Mouse (Mus musculus) heart, embryonic 11.5 days (tissue): ENCODE measurements around the gene Actn1. TPM values are rescaled to one million over a fixed set of nuclear protein-coding genes. Genes with fewer than 3 reads are reported as not detected.

Experiments
- ATAC-seq: fragments of 200-750 bp; cut with Nextera tagmentation; replicated peaks from 2 replicates; pipeline ENCODE4 v1.8.0; 2017; ENCODE audit warnings: moderate library complexity; ENCODE audit not compliant: insufficient number of reproducible peaks, low FRiP score, low TSS enrichment
- H3K27ac ChIP-seq: fragments of 300-500 bp; sonication (generic); 2 replicates; pipeline ENCODE4 v1.5.1; 2014; ENCODE audit warnings: mild to moderate bottlenecking, low read depth, low read length
- H3K27me3 ChIP-seq: fragments of 300-500 bp; sonication (generic); 2 replicates; pipeline ENCODE4 v1.6.1; 2014; ENCODE audit warnings: mild to moderate bottlenecking, low read length, mixed read lengths; ENCODE audit not compliant: control insufficient read depth, insufficient read depth
- H3K36me3 ChIP-seq: fragments of 300-500 bp; sonication (generic); 2 replicates; pipeline ENCODE4 v1.6.1; 2014; ENCODE audit warnings: mild to moderate bottlenecking, low read length, moderate library complexity, mixed read lengths; ENCODE audit not compliant: control insufficient read depth, insufficient read depth
- H3K4me1 ChIP-seq: fragments of 300-500 bp; sonication (generic); 2 replicates; pipeline ENCODE4 v1.6.1; 2014; ENCODE audit warnings: low read length; ENCODE audit not compliant: control insufficient read depth, insufficient read depth
- H3K4me2 ChIP-seq: fragments of 300-500 bp; sonication (generic); 2 replicates; pipeline ENCODE4 v1.6.1; 2014; ENCODE audit warnings: mild to moderate bottlenecking, moderate library complexity
- H3K4me3 ChIP-seq: fragments of 300-500 bp; sonication (generic); 2 replicates; pipeline ENCODE4 v1.5.1; 2014; ENCODE audit warnings: low read depth, low read length
- H3K9ac ChIP-seq: fragments of 300-500 bp; sonication (generic); 2 replicates; pipeline ENCODE4 v1.6.1; 2014; ENCODE audit warnings: mild to moderate bottlenecking, low read depth, low read length, moderate library complexity
- H3K9me3 ChIP-seq: fragments of 300-500 bp; sonication (generic); replicated peaks from 2 replicates; pipeline ENCODE4 v1.6.1; 2016; ENCODE audit warnings: low read length; ENCODE audit not compliant: control insufficient read depth
- WGBS: fragments of 180-500 bp; shearing (Covaris S2); extraction: QIAGEN DNeasy Blood & Tissue Kit; methylation state at CpG from one replicate; pipeline ENCODE4 v1.1.7; 2014; ENCODE audit not compliant: insufficient replicate concordance; 5-methylcytosine and 5-hydroxymethylcytosine counted together
- polyA plus RNA-seq: library from polyadenylated mRNA; unstranded; fragments of >200 nt; fragmentation: Nextera tagmentation; extraction: Ambion mirVana; gene quantifications from 2 replicates; pipeline ENCODE4 v1.2.1, GENCODE M21; 2014

The Actn1 gene
- polyA plus RNA-seq, 1 experiment from 2014 or later = 53.2 TPM

GRCm38 (mm10) chr12:80137744-80138143 lies 122.4 kb downstream of the Actn1 start:
- ATAC-seq = no peak
- Histone ChIP-seq H3K9me3 (no peaks in the 10 kb centered on the region), H3K27ac (no peak overlapping the region), H3K36me3 (no peaks in the 10 kb centered on the region), H3K27me3 (no peaks in the 10 kb centered on the region), H3K4me1 (peaks cover 21% of the 10 kb centered on the region), H3K4me3 (no peak overlapping the region), H3K4me2 (no peak overlapping the region), H3K9ac (no peak overlapping the region)
- WGBS = 73% methylated on average over 1 of the region's 1 CpGs

- no peak overlapping the region for H3K4me2 ChIP-seq
- H3K36me3 ChIP-seq = no peaks in the 10 kb centered on the region
- peaks cover 22% of the 10 kb centered on the region for H3K4me1 ChIP-seq
- H3K27ac ChIP-seq = no peak overlapping the region
- WGBS = 80% methylated on average over 6 of the region's 6 CpGs
- ATAC-seq = no peak
- H3K9me3 ChIP-seq = no peaks in the 10 kb centered on the region
- H3K4me3 ChIP-seq = no peak overlapping the region
- no peaks in the 10 kb centered on the region for H3K27me3 ChIP-seq
- H3K9ac ChIP-seq = no peak overlapping the region
Measured at GRCm38 (mm10) chr12:80137246-80137645, 122.9 kb downstream of the Actn1 start.

GRCm38 (mm10) chr12:80136264-80136930 lies 123.8 kb downstream of the Actn1 start:
- Histone ChIP-seq H3K27me3 (no peaks in the 10 kb centered on the region), H3K4me1 (peaks cover 31% of the 10 kb centered on the region), H3K9me3 (no peaks in the 10 kb centered on the region), H3K4me3 (no peak overlapping the region), H3K9ac (0 out of 2 replicates have a peak overlapping the region, but pooled peaks have one; percentile 5), H3K36me3 (no peaks in the 10 kb centered on the region), H3K27ac (peak overlapping the region; percentile 80), H3K4me2 (peak overlapping the region; percentile 27)
- 27% methylated on average over 12 of the region's 12 CpGs for WGBS
- no peak for ATAC-seq

GRCm38 (mm10) chr12:80135173-80135572 lies 125.0 kb downstream of the Actn1 start:
- peaks cover 37% of the 10 kb centered on the region for H3K4me1 ChIP-seq
- no peak overlapping the region; the same call in 1 of the 2 replicates for H3K27ac ChIP-seq
- H3K36me3 ChIP-seq = no peaks in the 10 kb centered on the region
- H3K4me2 ChIP-seq = no peak overlapping the region
- ATAC-seq = no peak
- H3K9ac ChIP-seq = no peak overlapping the region
- no peaks in the 10 kb centered on the region for H3K9me3 ChIP-seq
- WGBS = 87% methylated on average over 8 of the region's 8 CpGs
- no peaks in the 10 kb centered on the region for H3K27me3 ChIP-seq
- no peak overlapping the region for H3K4me3 ChIP-seq

GRCm38 (mm10) chr12:80133011-80133545 lies 127.1 kb downstream of the Actn1 start:
- H3K27ac ChIP-seq = no peak overlapping the region
- H3K4me1 ChIP-seq = peaks cover 42% of the 10 kb centered on the region
- H3K4me2 ChIP-seq = peak overlapping the region; percentile 86
- ATAC-seq = no peak
- no peaks in the 10 kb centered on the region for H3K27me3 ChIP-seq
- peak overlapping the region; percentile 64 for H3K4me3 ChIP-seq
- H3K9me3 ChIP-seq = no peaks in the 10 kb centered on the region
- H3K36me3 ChIP-seq = no peaks in the 10 kb centered on the region
- 42% methylated on average over 9 of the region's 9 CpGs for WGBS
- no peak overlapping the region for H3K9ac ChIP-seq

- Histone ChIP-seq H3K27me3 (no peaks in the 10 kb centered on the region), H3K9me3 (no peaks in the 10 kb centered on the region), H3K4me3 (peak overlapping the region; percentile 64), H3K4me1 (peaks cover 42% of the 10 kb centered on the region), H3K4me2 (peak overlapping the region; percentile 86), H3K27ac (peak overlapping the region; percentile 97), H3K36me3 (no peaks in the 10 kb centered on the region), H3K9ac (peak overlapping the region; percentile 93)
- ATAC-seq = peak; percentile 70
- WGBS = 2% methylated on average over 64 of the region's 66 CpGs
Measured at GRCm38 (mm10) chr12:80132250-80133003, 127.7 kb downstream of the Actn1 start.

- 57% methylated on average over 17 of the region's 17 CpGs for WGBS
- Histone ChIP-seq H3K9me3 (no peaks in the 10 kb centered on the region), H3K4me3 (peak overlapping the region; percentile 64), H3K36me3 (peaks cover 2% of the 10 kb centered on the region; the same call in 1 of the 2 replicates), H3K9ac (peak overlapping the region; percentile 93), H3K27ac (peak overlapping the region; percentile 97), H3K4me1 (peaks cover 37% of the 10 kb centered on the region), H3K4me2 (peak overlapping the region; percentile 86), H3K27me3 (no peaks in the 10 kb centered on the region)
- no peak for ATAC-seq
Measured at GRCm38 (mm10) chr12:80131359-80132249, 128.6 kb downstream of the Actn1 start.
